Mouse (Mus musculus): ENCODE results near the gene P4htm.

DNA sequence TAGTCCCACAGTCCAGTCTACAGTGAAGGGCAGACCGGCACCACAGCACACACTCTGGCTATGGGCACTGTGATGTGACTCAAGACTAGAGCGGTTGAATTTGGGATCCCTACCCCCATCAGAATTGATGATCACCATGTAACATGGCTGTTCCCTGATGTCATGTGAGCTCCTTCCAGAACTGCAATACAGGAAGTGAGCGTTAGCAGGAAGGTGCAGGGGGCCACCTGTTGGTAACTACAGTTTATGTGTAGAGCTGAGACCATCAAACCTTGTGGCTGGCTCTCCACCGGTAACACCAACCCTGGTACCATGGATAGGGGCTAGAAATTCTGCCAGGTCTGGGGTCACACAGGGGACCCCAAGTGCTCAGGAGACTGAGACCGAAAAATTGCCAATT, 8.2 kb downstream of the P4htm start:
- TF ChIP-seq CHD2 (IDR thresholded peaks at IDR 0.05; ENCODE audit: low read depth, low read length), result no peak
- no peak for TF ChIP-seq ZNF384 (IDR thresholded peaks at IDR 0.05; ENCODE audit: low read depth, low read length)
- no peak for TF ChIP-seq ZC3H11A (IDR thresholded peaks at IDR 0.05; ENCODE audit: borderline replicate concordance, low read depth, low read length)
